Mouse (Mus musculus): Measurements from ENCODE around the gene Ube2g2.

DNA sequence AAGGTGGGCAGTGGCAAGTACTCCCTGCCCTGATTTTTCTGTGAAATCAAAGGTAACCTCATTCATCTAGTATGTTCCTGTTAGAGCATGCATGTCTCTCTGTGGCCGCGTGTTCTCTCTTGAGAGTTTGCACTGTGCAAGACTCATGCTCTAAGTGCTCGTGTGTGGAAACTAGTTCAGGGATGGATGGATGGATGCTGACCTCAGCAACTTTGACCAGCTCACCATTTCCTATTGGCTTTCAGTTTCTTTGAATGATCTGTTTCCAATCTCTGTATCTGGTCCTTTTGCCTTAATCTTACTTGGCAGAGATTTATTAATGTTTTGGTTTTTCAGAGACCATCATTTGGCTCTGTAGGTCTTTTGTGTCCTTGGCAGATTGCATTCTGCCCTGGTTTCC is 7.1 kb downstream of the Ube2g2 start:
- TF ChIP-seq CTCF (IDR thresholded peaks at IDR 0.05; ENCODE audit: control insufficient read depth, insufficient read depth, insufficient read length) (no peak), CEBPB (IDR thresholded peaks at IDR 0.05; ENCODE audit: low read depth) (no peak), MAX (IDR thresholded peaks at IDR 0.05) (no peak), USF1 (IDR thresholded peaks at IDR 0.05; ENCODE audit: low read depth) (no peak)
